Mouse (Mus musculus): ENCODE data around the gene Ppib. TPM values are rescaled to one million over a fixed set of nuclear protein-coding genes. Genes with fewer than 3 reads are reported as not detected.

The Ppib gene
- polyA plus RNA-seq, 1 experiment from 2014 or later, result 658 TPM

DNA sequence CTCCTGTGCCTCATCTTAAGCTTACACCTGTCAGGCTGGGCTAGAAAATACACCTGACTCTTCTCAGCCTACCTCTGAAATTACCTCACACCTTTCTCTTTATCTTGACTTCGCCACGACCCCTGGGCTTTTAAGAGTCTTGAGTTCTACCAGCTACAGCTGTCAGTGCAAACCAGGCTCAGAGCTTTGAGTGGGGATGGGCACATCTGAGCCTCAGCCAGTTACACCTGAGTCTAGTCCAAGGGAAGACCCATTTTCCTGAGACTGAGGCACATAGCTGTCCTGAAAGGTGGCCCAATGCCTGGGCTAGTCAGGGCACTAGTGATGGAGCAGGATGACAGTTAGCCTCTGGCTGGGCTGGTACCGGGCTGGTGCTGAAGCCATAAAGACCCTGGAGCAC, 6.8 kb downstream of the Ppib start:
- H3K27me3 ChIP-seq (ENCODE audit: control insufficient read depth, insufficient read depth, low read length), result no peaks in the 10 kb centered on the region
- no peak overlapping the region for H3K9ac ChIP-seq (replicated peaks; ENCODE audit: low read depth, low read length)
- peaks cover 43% of the 10 kb centered on the region for H3K36me3 ChIP-seq (ENCODE audit: control insufficient read depth, insufficient read depth, low read length)
- no peak overlapping the region for H3K27ac ChIP-seq (ENCODE audit: low read length)
- ATAC-seq (ENCODE audit: insufficient number of reproducible peaks, insufficient read depth, low FRiP score, low read depth), result no peak
- H3K9me3 ChIP-seq (ENCODE audit: control insufficient read depth, low read depth, low read length), result no peaks in the 10 kb centered on the region
- H3K4me3 ChIP-seq (ENCODE audit: low read depth, low read length), result no peak overlapping the region
- 91% methylated on average over 3 of the region's 3 CpGs for WGBS
- H3K4me1 ChIP-seq (ENCODE audit: control insufficient read depth, insufficient read depth, low read length), result peaks cover 5% of the 10 kb centered on the region; the same call in 1 of the 2 replicates
- H3K4me2 ChIP-seq (replicated peaks; ENCODE audit: low read depth, low read length), result no peak overlapping the region

DNA sequence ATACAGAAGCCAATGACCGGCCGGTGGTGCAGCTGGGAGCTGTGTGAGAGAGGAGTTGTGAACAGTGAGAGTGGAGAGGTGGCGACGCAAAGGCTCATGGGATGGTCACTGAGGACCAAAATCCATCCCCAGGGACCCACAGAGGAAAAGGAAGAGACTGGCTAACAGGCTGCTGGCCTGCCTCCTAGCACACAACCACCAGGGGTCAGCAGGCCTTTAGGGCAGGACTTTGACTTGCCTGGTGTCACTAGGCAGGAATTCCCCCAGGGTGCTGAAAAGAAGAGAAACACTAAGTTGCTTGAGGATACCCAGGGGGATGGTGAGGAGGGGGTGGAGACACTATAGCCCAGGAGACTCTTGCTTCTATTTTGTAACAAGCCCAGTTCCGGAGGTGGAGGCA, 7.5 kb downstream of the Ppib start:
- Histone ChIP-seq H3K9ac (replicated peaks; ENCODE audit: low read depth, low read length) (no peak overlapping the region), H3K27ac (ENCODE audit: low read length) (no peak overlapping the region), H3K27me3 (ENCODE audit: control insufficient read depth, insufficient read depth, low read length) (no peaks in the 10 kb centered on the region), H3K4me1 (ENCODE audit: control insufficient read depth, insufficient read depth, low read length) (peaks cover 5% of the 10 kb centered on the region; the same call in 1 of the 2 replicates), H3K9me3 (ENCODE audit: control insufficient read depth, low read depth, low read length) (no peaks in the 10 kb centered on the region), H3K4me3 (ENCODE audit: low read depth, low read length) (no peak overlapping the region), H3K4me2 (replicated peaks; ENCODE audit: low read depth, low read length) (no peak overlapping the region), H3K36me3 (ENCODE audit: control insufficient read depth, insufficient read depth, low read length) (peaks cover 39% of the 10 kb centered on the region)
- 32% methylated on average over 5 of the region's 5 CpGs for WGBS
- no peak for ATAC-seq (ENCODE audit: insufficient number of reproducible peaks, insufficient read depth, low FRiP score, low read depth)

DNA sequence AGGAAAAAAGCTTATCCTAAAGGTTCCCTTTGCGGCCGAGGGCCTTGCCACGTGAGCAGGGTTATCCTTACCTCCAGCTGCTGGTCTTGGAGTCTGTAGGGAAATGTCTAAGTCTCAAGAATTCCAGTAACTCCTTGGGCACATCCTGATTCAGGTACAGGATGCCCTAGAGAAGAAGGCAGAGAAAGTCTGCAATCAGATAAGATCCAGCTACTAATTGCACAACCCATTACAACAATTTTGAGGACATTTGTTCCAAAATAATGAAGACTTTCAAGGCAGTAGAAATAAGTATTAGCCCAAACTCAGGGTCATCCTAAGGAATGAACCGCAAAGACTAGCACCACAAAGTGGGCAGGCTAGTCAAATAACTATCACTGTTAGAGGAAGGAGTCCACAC, 8.0 kb downstream of the Ppib start:
- ATAC-seq (ENCODE audit: insufficient number of reproducible peaks, insufficient read depth, low FRiP score, low read depth), result no peak
- H3K4me1 ChIP-seq (ENCODE audit: control insufficient read depth, insufficient read depth, low read length), result peaks cover 5% of the 10 kb centered on the region; the same call in 1 of the 2 replicates
- no peak overlapping the region for H3K4me2 ChIP-seq (replicated peaks; ENCODE audit: low read depth, low read length)
- WGBS, result 68% methylated on average over 4 of the region's 4 CpGs
- no peak overlapping the region for H3K4me3 ChIP-seq (ENCODE audit: low read depth, low read length)
- H3K36me3 ChIP-seq (ENCODE audit: control insufficient read depth, insufficient read depth, low read length), result peaks cover 33% of the 10 kb centered on the region
- H3K9ac ChIP-seq (replicated peaks; ENCODE audit: low read depth, low read length), result no peak overlapping the region
- no peaks in the 10 kb centered on the region for H3K9me3 ChIP-seq (ENCODE audit: control insufficient read depth, low read depth, low read length)
- no peak overlapping the region for H3K27ac ChIP-seq (ENCODE audit: low read length)
- no peaks in the 10 kb centered on the region for H3K27me3 ChIP-seq (ENCODE audit: control insufficient read depth, insufficient read depth, low read length)

DNA sequence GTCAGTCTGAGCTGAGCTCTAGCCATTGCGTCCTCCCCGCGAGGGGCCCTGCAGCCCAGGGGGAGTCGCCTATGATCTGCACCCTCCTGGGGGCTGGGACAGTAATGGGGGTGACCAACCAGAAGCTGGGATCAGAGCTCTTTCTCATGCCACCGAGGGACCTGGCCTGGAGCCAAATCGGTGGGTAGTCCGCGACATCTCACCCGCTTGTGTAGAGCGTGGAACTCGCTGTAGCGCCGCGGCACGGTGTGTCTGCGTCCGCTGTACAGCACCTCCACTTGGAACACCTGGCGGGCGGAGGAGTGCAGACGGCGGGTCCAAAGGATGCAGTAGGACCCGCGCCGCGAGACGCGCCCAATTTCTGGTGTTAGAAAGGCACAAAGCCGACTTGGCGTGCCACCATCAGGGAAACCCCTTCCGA, 9.0 kb downstream of the Ppib start:
- Histone ChIP-seq H3K9ac (replicated peaks; ENCODE audit: low read depth, low read length) (peak overlapping the region; percentile 28; the same call in 1 of the 2 replicates), H3K4me1 (ENCODE audit: control insufficient read depth, insufficient read depth, low read length) (peaks cover 5% of the 10 kb centered on the region; the same call in 1 of the 2 replicates), H3K4me3 (ENCODE audit: low read depth, low read length) (peak overlapping the region; percentile 46), H3K9me3 (ENCODE audit: control insufficient read depth, low read depth, low read length) (no peaks in the 10 kb centered on the region), H3K36me3 (ENCODE audit: control insufficient read depth, insufficient read depth, low read length) (peaks cover 26% of the 10 kb centered on the region), H3K4me2 (replicated peaks; ENCODE audit: low read depth, low read length) (peak overlapping the region; percentile 99), H3K27me3 (ENCODE audit: control insufficient read depth, insufficient read depth, low read length) (no peaks in the 10 kb centered on the region), H3K27ac (ENCODE audit: low read length) (no peak overlapping the region)
- peak; percentile 10; the same call in 1 of the 2 replicates for ATAC-seq (ENCODE audit: insufficient number of reproducible peaks, insufficient read depth, low FRiP score, low read depth)
- WGBS, result under 1% methylated on average over 30 of the region's 30 CpGs

DNA sequence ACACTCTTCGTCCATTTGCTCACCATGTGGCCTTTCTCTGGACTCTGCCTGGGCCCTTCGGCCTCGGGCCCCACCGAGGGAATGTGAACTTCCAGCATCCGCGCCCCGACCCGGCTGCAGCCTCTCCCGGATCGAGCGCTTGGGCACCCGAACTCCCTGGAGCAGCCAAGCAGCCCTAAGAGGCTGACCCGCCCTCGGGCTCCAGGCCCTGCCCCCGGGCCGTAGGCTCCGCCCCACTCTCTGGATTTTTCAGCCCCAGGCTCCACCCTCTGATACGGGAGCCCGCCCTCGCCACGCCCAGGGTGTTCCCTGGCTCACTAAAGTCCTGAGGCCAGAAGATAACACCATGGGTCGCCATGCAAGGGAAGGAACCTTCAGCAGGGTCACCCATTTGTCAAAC, 9.6 kb downstream of the Ppib start, which contains the start of gene Snx22:
Gene Snx22 (minus strand): TSS at position 137 of the 400 bp plus-strand sequence.
- Histone ChIP-seq H3K9ac (replicated peaks; ENCODE audit: low read depth, low read length) (peak within 1 kb of the TSS; percentile 28), H3K4me1 (ENCODE audit: control insufficient read depth, insufficient read depth, low read length) (peaks cover 5% of the 10 kb centered on the region; the same call in 1 of the 2 replicates), H3K36me3 (ENCODE audit: control insufficient read depth, insufficient read depth, low read length) (peaks cover 21% of the 10 kb centered on the region), H3K4me2 (replicated peaks; ENCODE audit: low read depth, low read length) (peak within 1 kb of the TSS; percentile 99), H3K4me3 (ENCODE audit: low read depth, low read length) (peak within 1 kb of the TSS; percentile 46), H3K27ac (ENCODE audit: low read length) (no peak within 1 kb of the TSS), H3K27me3 (ENCODE audit: control insufficient read depth, insufficient read depth, low read length) (no peaks in the 10 kb centered on the region), H3K9me3 (ENCODE audit: control insufficient read depth, low read depth, low read length) (no peaks in the 10 kb centered on the region)
- peak; percentile 97 for ATAC-seq (ENCODE audit: insufficient number of reproducible peaks, insufficient read depth, low FRiP score, low read depth)
- WGBS, result 2% methylated on average over 22 of the region's 22 CpGs

DNA sequence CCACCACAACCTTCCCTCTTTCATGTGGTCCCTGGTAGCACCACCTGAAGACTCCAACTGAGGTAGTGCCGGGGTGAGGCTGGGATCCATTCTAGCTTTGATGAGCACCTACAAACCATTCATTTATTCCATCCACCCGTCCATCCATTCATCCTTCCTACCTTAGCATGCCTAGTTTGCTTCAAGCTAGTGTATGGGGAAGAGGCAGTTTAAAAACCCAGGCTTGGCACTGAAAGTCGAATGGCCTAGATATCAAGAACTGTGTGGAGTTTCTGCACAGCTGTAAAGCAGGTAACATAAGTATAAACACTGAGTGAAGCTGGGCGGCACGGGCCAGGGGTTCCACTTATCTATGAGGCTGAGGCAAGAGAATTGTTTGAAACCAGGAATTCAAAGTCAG, 10.1 kb downstream of the Ppib start:
- Histone ChIP-seq H3K4me2 (replicated peaks; ENCODE audit: low read depth, low read length) (no peak overlapping the region), H3K9me3 (ENCODE audit: control insufficient read depth, low read depth, low read length) (no peaks in the 10 kb centered on the region), H3K4me3 (ENCODE audit: low read depth, low read length) (no peak overlapping the region), H3K27me3 (ENCODE audit: control insufficient read depth, insufficient read depth, low read length) (no peaks in the 10 kb centered on the region), H3K4me1 (ENCODE audit: control insufficient read depth, insufficient read depth, low read length) (peaks cover 5% of the 10 kb centered on the region; the same call in 1 of the 2 replicates), H3K36me3 (ENCODE audit: control insufficient read depth, insufficient read depth, low read length) (peaks cover 19% of the 10 kb centered on the region), H3K9ac (replicated peaks; ENCODE audit: low read depth, low read length) (no peak overlapping the region), H3K27ac (ENCODE audit: low read length) (no peak overlapping the region)
- 83% methylated on average over 5 of the region's 5 CpGs for WGBS
- ATAC-seq (ENCODE audit: insufficient number of reproducible peaks, insufficient read depth, low FRiP score, low read depth), result no peak

DNA sequence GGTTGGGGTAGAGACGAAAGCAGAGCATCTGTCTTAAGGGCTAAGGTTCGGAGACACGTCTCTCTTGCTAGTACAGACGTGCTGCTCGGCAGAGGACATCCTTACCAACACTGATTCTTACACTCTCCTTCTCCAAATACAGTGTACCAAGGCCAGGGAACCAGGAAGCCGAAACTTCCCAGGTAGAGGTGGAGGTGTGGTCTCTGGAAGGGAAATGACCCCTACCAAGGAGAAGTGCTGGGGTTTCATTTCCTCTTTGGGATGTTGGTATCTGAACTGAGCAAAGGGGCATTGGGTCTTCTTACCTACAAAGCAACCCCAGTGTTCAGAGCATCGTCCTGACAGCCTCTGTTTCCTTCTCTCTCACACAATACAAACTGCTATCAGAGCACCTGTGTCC, 12.7 kb downstream of the Ppib start:
- 83% methylated on average over 7 of the region's 7 CpGs for WGBS
- no peak overlapping the region for H3K4me3 ChIP-seq (ENCODE audit: low read depth, low read length)
- no peaks in the 10 kb centered on the region for H3K27me3 ChIP-seq (ENCODE audit: control insufficient read depth, insufficient read depth, low read length)
- no peaks in the 10 kb centered on the region for H3K36me3 ChIP-seq (ENCODE audit: control insufficient read depth, insufficient read depth, low read length)
- H3K4me1 ChIP-seq (ENCODE audit: control insufficient read depth, insufficient read depth, low read length), result peaks cover 5% of the 10 kb centered on the region; the same call in 1 of the 2 replicates
- no peak overlapping the region for H3K27ac ChIP-seq (ENCODE audit: low read length)
- no peak overlapping the region for H3K4me2 ChIP-seq (replicated peaks; ENCODE audit: low read depth, low read length)
- H3K9ac ChIP-seq (replicated peaks; ENCODE audit: low read depth, low read length), result no peak overlapping the region
- ATAC-seq (ENCODE audit: insufficient number of reproducible peaks, insufficient read depth, low FRiP score, low read depth), result no peak
- no peaks in the 10 kb centered on the region for H3K9me3 ChIP-seq (ENCODE audit: control insufficient read depth, low read depth, low read length)

DNA sequence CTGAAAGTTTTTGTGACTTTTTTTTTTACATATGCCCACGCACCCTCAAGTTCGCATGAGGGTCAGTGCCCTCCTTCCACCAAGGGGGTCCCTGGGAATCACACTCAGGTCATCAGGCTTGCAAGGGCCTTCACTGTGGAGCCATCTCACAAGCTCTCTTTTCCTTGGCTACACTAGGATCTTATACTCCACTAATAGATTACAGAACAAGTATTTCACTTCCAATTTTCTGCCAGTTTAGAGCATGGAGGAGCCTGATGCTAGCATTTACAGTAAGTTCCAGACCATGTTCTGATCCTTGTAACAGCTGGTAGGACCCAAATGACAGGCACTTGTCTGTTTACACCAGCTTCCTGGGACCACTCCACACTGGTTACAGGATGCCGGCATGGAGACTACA, 18.1 kb downstream of the Ppib start:
- 62% methylated on average over 3 of the region's 3 CpGs for WGBS
- no peak overlapping the region for H3K4me3 ChIP-seq (ENCODE audit: low read depth, low read length)
- H3K9ac ChIP-seq (replicated peaks; ENCODE audit: low read depth, low read length), result no peak overlapping the region
- peaks cover 6% of the 10 kb centered on the region; the same call in 1 of the 2 replicates for H3K4me1 ChIP-seq (ENCODE audit: control insufficient read depth, insufficient read depth, low read length)
- no peaks in the 10 kb centered on the region for H3K27me3 ChIP-seq (ENCODE audit: control insufficient read depth, insufficient read depth, low read length)
- ATAC-seq (ENCODE audit: insufficient number of reproducible peaks, insufficient read depth, low FRiP score, low read depth), result no peak
- H3K36me3 ChIP-seq (ENCODE audit: control insufficient read depth, insufficient read depth, low read length), result no peaks in the 10 kb centered on the region
- H3K9me3 ChIP-seq (ENCODE audit: control insufficient read depth, low read depth, low read length), result no peaks in the 10 kb centered on the region
- peak overlapping the region; percentile 23; the same call in 1 of the 2 replicates for H3K4me2 ChIP-seq (replicated peaks; ENCODE audit: low read depth, low read length)
- H3K27ac ChIP-seq (ENCODE audit: low read length), result no peak overlapping the region

DNA sequence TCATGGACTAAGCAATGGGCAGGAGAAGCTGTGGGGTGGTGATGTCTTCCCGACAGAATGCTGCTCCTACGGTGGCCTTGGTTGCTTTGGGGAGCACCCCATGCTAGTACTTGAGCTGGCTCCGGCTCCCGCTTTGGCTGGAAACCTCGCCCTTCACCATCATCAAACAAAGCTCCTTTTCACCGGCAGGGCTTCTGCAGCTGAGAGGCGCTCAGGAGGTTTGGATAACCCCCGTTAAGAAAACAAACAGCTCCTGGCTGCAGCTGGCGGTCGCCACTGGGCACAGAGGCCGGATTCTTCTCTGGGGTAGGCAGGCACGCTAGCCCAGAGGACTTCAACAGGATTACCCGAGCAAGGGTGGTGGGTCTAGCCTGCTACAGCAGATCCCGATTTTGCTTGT, 18.5 kb downstream of the Ppib start:
- H3K27ac ChIP-seq (ENCODE audit: low read length), result no peak overlapping the region
- H3K9me3 ChIP-seq (ENCODE audit: control insufficient read depth, low read depth, low read length), result no peaks in the 10 kb centered on the region
- H3K9ac ChIP-seq (replicated peaks; ENCODE audit: low read depth, low read length), result no peak overlapping the region
- no peaks in the 10 kb centered on the region for H3K27me3 ChIP-seq (ENCODE audit: control insufficient read depth, insufficient read depth, low read length)
- H3K4me2 ChIP-seq (replicated peaks; ENCODE audit: low read depth, low read length), result peak overlapping the region; percentile 23; the same call in 1 of the 2 replicates
- H3K36me3 ChIP-seq (ENCODE audit: control insufficient read depth, insufficient read depth, low read length), result no peaks in the 10 kb centered on the region
- WGBS, result 2% methylated on average over 14 of the region's 14 CpGs
- no peak for ATAC-seq (ENCODE audit: insufficient number of reproducible peaks, insufficient read depth, low FRiP score, low read depth)
- no peak overlapping the region for H3K4me3 ChIP-seq (ENCODE audit: low read depth, low read length)
- peaks cover 6% of the 10 kb centered on the region; the same call in 1 of the 2 replicates for H3K4me1 ChIP-seq (ENCODE audit: control insufficient read depth, insufficient read depth, low read length)

All from stomach, embryonic 14.5 days (tissue).